Mouse (Mus musculus) forebrain, postnatal 0 days (tissue): ENCODE results near the gene Tent5b. TPM values are rescaled to one million over a fixed set of nuclear protein-coding genes. Genes with fewer than 3 reads are reported as not detected.
A peak's percentile ranks its signal among the peaks of the same experiment; 100 is the strongest.
"Not testable (repeated sequence)": the region's sequence is repeated elsewhere in the genome, so short reads cannot be mapped to it uniquely, and the experiment has no call there.

Experiments used
- ATAC-seq: fragments of 200-750 bp; cut with Nextera tagmentation; 2 replicates; pipeline ENCODE4 v1.8.0; 2017; ENCODE audit warnings: mild to moderate bottlenecking, moderate library complexity
- DNase-seq: peaks from one replicate; pipeline ENCODE4 v3.0.0-alpha.2; 2015
- H3K27ac ChIP-seq: fragments of 300-500 bp; sonication (generic); 2 replicates; pipeline ENCODE4 v1.5.1; 2014; ENCODE audit warnings: low read depth, mild to moderate bottlenecking, antibody characterized with exemption, low read length, moderate library complexity, mixed read lengths
- H3K27me3 ChIP-seq: fragments of 300-500 bp; sonication (generic); 2 replicates; pipeline ENCODE4 v1.6.1; 2014; ENCODE audit warnings: mild to moderate bottlenecking, low read length, mixed read lengths; ENCODE audit not compliant: insufficient read depth
- H3K36me3 ChIP-seq: fragments of 300-500 bp; sonication (generic); 2 replicates; pipeline ENCODE4 v1.6.1; 2014; ENCODE audit warnings: mild to moderate bottlenecking, moderate library complexity; ENCODE audit not compliant: insufficient read depth
- H3K4me1 ChIP-seq: fragments of 300-500 bp; sonication (generic); 2 replicates; pipeline ENCODE4 v1.6.1; 2014; ENCODE audit warnings: antibody characterized with exemption; ENCODE audit not compliant: insufficient read depth
- H3K4me2 ChIP-seq: fragments of 300-500 bp; sonication (generic); 2 replicates; pipeline ENCODE4 v1.6.1; 2014; ENCODE audit warnings: low read depth, mild to moderate bottlenecking, moderate library complexity
- H3K4me3 ChIP-seq: fragments of 300-500 bp; sonication (generic); 2 replicates; pipeline ENCODE4 v1.5.1; 2014; ENCODE audit warnings: low read depth, low read length, mixed read lengths
- H3K9ac ChIP-seq: fragments of 300-500 bp; sonication (generic); 2 replicates; pipeline ENCODE4 v1.6.1; 2014; ENCODE audit warnings: mild to moderate bottlenecking
- H3K9me3 ChIP-seq: fragments of 300-500 bp; sonication (generic); 2 replicates; pipeline ENCODE4 v1.6.1; 2016; ENCODE audit warnings: low read length
- CTCF ChIP-seq: sonication (generic); IDR thresholded peaks from 2 replicates; pipeline ENCODE4 v1.5.1; 2016; ENCODE audit warnings: antibody characterized with exemption, control low read depth, low read depth
- WGBS: fragments of 180-500 bp; shearing (Covaris S2); extraction: QIAGEN DNeasy Blood & Tissue Kit; methylation state at CpG from one replicate; pipeline ENCODE4 v1.1.7; 2014; 5-methylcytosine and 5-hydroxymethylcytosine counted together
- polyA plus RNA-seq: library from polyadenylated mRNA; unstranded; fragments of >200 nt; fragmentation: Nextera tagmentation; extraction: Ambion mirVana; gene quantifications from 2 replicates; pipeline ENCODE4 v1.2.1, GENCODE M21; 2015
- total RNA-seq: library from RNA; depleted of rRNA; stranded (reverse); fragments of >200 nt; gene quantifications from 2 replicates; pipeline ENCODE4 v1.2.3, GENCODE M21; 2014

Tent5b gene
- total and polyA plus RNA-seq, 2 experiments from 2014 or later = 0.31 to 0.62 TPM

- Histone ChIP-seq H3K27me3 (no peaks in the 10 kb centered on the region), H3K9me3 (no peaks in the 10 kb centered on the region), H3K27ac (peak overlapping the region; percentile 54; the same call in 1 of the 2 replicates), H3K4me3 (no peak overlapping the region), H3K4me1 (no peaks in the 10 kb centered on the region), H3K4me2 (no peak overlapping the region), H3K36me3 (no peaks in the 10 kb centered on the region), H3K9ac (no peak overlapping the region)
- no peak for TF ChIP-seq CTCF
- ATAC-seq = peak; percentile 92
- DNase-seq = peak; percentile 89
- WGBS = 45% methylated on average over 7 of the region's 7 CpGs
These were observed 29.1 kb downstream of the Tent5b start for GRCm38 (mm10) chr4:133508990-133509389.

DNA sequence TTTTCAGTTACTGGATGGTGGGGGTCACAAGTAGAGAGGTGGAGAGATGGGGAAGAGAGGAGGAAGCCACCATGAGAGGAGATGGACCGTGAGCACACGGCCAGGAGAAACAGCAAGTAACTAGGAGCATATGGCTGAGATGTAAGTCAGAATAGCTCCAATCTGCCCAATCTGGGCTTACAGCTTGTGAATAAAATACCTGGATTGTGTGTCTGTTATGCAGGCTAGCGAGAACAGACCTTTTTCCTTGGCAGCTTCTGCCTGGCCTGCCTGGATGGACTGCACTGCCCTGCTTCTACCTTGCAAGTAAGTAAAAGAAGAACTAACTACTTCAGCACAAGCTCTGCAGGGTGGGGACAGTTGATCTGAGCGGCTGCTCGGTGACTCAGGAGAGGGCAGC is 31.1 kb downstream of the Tent5b start:
- Histone ChIP-seq H3K9me3 (no peaks in the 10 kb centered on the region), H3K4me2 (no peak overlapping the region), H3K27me3 (no peaks in the 10 kb centered on the region), H3K36me3 (no peaks in the 10 kb centered on the region), H3K4me1 (no peaks in the 10 kb centered on the region), H3K9ac (no peak overlapping the region), H3K27ac (no peak overlapping the region), H3K4me3 (no peak overlapping the region)
- 72% methylated on average over 5 of the region's 5 CpGs for WGBS
- DNase-seq (no peak), ATAC-seq (no peak)
- TF ChIP-seq CTCF = no peak

DNA sequence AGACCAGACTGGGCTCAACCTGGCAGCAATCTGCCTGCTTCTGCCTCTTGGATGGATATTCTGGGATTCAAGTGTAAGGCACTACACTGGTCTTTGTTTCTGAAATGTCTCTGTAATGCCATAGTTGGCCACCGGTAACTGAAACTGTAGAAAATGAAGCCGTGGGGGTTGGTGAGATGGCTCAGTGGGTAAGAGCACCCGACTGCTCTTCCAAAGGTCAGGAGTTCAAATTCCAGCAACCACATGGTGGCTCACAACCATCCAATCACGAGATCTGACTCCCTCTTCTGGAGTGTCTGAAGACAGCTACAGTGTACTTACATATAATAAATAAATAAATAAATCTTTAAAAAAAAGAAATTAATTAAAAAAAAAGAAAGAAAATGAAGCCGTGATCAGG is 32.6 kb downstream of the Tent5b start:
- ATAC-seq, H3K36me3 ChIP-seq, H3K9ac ChIP-seq, H3K4me2 ChIP-seq, H3K27ac ChIP-seq, H3K4me3 ChIP-seq, H3K27me3 ChIP-seq, H3K4me1 ChIP-seq, DNase-seq, H3K9me3 ChIP-seq: not testable (repeated sequence)
- 53% methylated on average over 4 of the region's 5 CpGs for WGBS

- peak; percentile 56 for ATAC-seq
- DNase-seq = peak; percentile 86
- TF ChIP-seq CTCF = peak; percentile 91
- Histone ChIP-seq H3K4me1 (no peaks in the 10 kb centered on the region), H3K4me3 (no peak overlapping the region), H3K9me3 (no peaks in the 10 kb centered on the region), H3K4me2 (no peak overlapping the region), H3K27me3 (peaks cover 10% of the 10 kb centered on the region; the same call in 1 of the 2 replicates), H3K9ac (no peak overlapping the region), H3K27ac (no peak overlapping the region), H3K36me3 (no peaks in the 10 kb centered on the region)
- WGBS = 9% methylated on average over 8 of the region's 8 CpGs
These were observed 33.0 kb downstream of the Tent5b start for GRCm38 (mm10) chr4:133512972-133513371.

GRCm38 (mm10) chr4:133518601-133519368 is 38.9 kb downstream of the Tent5b start, which contains the start of gene Kdf1:
TSS of gene Kdf1 (plus strand) at chr4:133518963.
- TF ChIP-seq CTCF = no peak
- peak within 1 kb of the TSS; percentile 27 for H3K4me2 ChIP-seq
- H3K9me3 ChIP-seq = no peaks in the 10 kb centered on the region
- H3K27me3 ChIP-seq = peaks cover 36% of the 10 kb centered on the region
- DNase-seq = no peak
- ATAC-seq = no peak
- peak within 1 kb of the TSS; percentile 24 for H3K4me3 ChIP-seq
- H3K27ac ChIP-seq = no peak within 1 kb of the TSS
- no peaks in the 10 kb centered on the region for H3K4me1 ChIP-seq
- no peak within 1 kb of the TSS for H3K9ac ChIP-seq
- 5% methylated on average over 54 of the region's 69 CpGs for WGBS
- no peaks in the 10 kb centered on the region for H3K36me3 ChIP-seq

GRCm38 (mm10) chr4:133519369-133519665 is 39.4 kb downstream of the Tent5b start:
- Histone ChIP-seq H3K4me1 (no peaks in the 10 kb centered on the region), H3K36me3 (no peaks in the 10 kb centered on the region), H3K9ac (no peak overlapping the region), H3K4me2 (peak overlapping the region; percentile 27), H3K4me3 (peak overlapping the region; percentile 24), H3K9me3 (no peaks in the 10 kb centered on the region), H3K27ac (no peak overlapping the region), H3K27me3 (peaks cover 36% of the 10 kb centered on the region)
- no peak for TF ChIP-seq CTCF
- WGBS = 5% methylated on average over 25 of the region's 25 CpGs
- no peak for DNase-seq
- ATAC-seq = no peak

GRCm38 (mm10) chr4:133521502-133521901 is 41.6 kb downstream of the Tent5b start:
- Histone ChIP-seq H3K4me1 (no peaks in the 10 kb centered on the region), H3K4me3 (no peak overlapping the region), H3K36me3 (no peaks in the 10 kb centered on the region), H3K9ac (no peak overlapping the region), H3K27me3 (peaks cover 36% of the 10 kb centered on the region), H3K4me2 (no peak overlapping the region), H3K9me3 (no peaks in the 10 kb centered on the region), H3K27ac (no peak overlapping the region)
- no peak for TF ChIP-seq CTCF
- DNase-seq (no peak), ATAC-seq (no peak)
- WGBS = 65% methylated on average over 2 of the region's 2 CpGs
